Mouse (Mus musculus) lung, adult 18-20 months (tissue): Measurements from ENCODE around the gene 9130019O22Rik.

ENCODE experiments used
- DNase-seq, 2 experiments: peaks; one replicate each; pipeline ENCODE4 v3.0.0; 2022; ENCODE audit warnings: mixed read lengths in 2 of 2

Gene 9130019O22Rik

GRCm38 (mm10) chr7:127341356-127341755, 45.6 kb downstream of the 9130019O22Rik start:
- DNase-seq: no peak

GRCm38 (mm10) chr7:127337636-127338035, 49.3 kb downstream of the 9130019O22Rik start:
- DNase-seq: no peak

GRCm38 (mm10) chr7:127335604-127336003, 51.4 kb downstream of the 9130019O22Rik start:
- DNase-seq: no peak

DNA sequence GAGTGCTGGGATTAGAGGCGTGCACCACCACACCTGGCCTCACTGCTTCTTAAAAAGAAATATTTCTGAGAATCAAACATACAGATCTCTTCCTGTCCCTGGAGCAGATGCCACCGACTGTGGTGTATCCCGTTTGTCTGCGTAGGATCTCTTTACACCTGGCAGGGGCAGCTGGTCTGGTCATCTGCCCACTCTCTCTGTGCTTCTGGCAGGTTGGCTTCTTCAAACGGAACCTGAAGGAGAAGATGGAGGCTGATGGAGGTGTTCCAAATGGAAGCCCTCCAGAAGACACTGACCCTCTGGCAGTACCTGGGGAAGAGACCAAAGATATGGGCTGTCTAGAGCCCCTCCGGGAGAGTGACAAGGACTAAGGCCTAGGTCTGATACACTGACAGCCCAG, 53.7 kb downstream of the 9130019O22Rik start:
- DNase-seq: no peak
